Mouse (Mus musculus): Measurements from ENCODE around the gene Cstb.

The Cstb gene

DNA sequence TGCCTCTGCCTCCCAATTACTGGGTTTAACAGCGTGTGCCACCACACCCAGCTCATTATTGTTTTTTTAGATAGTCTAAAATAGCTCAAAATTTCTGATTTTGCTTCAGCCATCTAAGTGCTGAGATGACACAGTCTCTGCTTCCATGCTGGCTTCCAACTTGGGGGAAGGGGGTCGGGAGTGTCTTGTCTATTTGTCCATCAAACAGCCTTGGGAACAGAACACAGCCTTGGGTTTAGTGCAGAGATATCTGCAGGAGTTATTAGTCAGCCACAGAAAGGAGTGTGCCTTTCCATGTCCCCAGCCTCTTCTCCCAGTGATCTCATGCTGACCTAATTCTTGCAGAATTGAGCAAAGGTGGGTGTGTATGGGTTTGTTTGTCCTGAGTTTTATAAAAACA lies 6.7 kb upstream of the Cstb start:
- no peak for DNase-seq

DNA sequence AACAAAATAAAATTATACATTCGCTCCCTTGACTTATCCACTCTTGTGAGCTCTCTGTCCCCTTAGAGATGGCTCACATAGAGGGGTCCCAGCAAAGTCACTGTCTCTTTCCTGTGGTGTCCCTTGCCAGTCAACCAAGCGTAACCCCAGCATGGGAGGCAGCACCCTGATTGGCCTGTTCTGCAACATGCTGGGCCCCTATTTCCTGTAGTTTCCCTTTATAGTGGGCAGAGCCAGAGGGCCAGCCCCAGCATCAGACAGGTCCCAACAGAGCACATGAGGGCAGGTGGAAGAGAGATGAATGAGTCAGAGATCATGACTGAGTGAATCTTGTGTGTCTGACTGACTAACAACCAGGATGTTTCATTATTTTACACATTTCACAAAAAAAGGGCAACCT lies 4.5 kb upstream of the Cstb start:
- DNase-seq: no peak

DNA sequence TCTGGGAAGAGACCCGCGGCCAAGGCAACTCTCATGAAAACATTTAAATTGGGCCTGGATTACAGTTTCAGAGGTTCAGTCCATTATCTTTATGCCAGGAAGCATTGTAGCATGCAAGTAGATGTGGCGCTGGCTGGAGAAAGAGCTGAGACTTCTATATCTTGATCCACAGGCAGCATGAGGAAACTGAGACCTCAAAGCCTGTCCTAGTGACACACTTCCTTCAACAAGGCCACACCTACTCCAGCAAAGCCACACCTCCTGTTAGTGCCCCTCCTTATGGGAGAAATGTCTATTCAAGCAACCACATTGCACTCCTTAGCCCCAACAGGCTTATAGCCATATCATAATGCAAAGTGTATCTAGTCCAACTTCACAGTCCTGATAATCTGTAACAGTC lies 2.9 kb upstream of the Cstb start:
- DNase-seq: no peak

DNA sequence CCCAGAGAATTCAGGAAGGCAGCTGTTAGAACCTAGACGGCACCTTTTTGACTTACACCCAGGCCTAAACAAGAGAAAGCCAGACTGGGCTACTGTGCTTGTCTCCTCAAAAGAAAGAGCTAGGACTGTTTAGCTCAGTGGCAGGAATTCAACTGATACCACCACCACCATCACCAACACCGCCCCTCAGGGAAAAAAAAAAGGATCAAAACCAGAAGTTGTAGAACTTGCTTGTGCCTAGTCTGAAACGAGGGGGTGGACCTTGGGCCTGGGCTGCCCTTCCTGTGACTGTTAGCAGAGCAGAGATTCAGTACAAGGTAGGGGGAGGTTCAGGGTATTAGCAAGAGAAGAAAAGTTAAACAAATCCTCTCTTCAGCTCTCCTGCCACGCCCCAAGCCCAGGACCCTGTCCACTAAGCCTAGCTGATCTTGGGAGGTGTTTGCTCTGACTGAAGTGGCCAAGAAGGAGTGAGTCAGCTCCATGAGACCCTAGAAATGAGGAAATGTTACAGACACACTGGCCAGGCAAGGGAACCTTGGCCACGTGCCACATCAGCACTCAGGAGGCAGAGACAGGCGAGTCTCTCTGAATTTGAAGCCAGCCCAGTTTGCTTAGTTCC lies 757 bp downstream of the Cstb start:
- DNase-seq: peak in 1 of 2 experiments; percentile 17

DNA sequence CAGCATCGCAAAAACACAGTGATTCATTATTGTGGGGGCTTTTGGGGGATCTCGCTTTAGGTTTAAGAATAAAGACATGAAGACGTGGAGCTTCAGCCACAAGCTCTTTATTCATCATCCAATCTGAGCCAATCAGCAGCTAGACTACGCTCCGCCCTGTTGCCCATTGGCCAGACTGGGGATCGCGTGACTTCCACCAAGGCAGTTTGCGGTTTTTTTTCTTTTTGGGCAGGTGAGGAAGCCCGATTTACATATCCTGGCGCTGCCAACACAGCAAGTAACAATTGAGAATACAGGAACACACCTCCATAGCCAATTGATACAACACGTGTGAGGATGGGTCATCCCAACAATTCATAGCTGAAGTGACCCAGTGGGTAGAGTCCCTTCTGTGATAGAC lies 2.6 kb downstream of the Cstb start:
- no peak for DNase-seq

DNA sequence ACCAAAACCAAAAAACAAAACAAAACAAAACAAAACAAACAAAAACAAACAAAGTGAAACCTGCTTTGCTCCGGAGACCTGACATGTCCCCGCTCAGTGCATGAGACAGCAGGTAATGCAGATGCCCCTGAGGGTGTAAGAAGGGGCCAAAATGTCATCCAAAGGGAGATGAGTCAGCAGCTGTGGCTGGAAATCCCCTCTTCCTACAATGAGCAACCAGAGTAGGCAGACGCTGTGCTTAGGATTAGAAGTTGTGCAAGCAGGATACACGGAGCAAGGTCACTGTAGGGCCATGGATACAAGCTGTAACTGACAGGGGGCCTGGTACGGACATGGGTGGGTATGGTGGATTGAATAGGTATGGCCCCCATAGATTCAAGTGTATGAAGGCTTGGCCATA lies 3.7 kb downstream of the Cstb start:
- DNase-seq: no peak

DNA sequence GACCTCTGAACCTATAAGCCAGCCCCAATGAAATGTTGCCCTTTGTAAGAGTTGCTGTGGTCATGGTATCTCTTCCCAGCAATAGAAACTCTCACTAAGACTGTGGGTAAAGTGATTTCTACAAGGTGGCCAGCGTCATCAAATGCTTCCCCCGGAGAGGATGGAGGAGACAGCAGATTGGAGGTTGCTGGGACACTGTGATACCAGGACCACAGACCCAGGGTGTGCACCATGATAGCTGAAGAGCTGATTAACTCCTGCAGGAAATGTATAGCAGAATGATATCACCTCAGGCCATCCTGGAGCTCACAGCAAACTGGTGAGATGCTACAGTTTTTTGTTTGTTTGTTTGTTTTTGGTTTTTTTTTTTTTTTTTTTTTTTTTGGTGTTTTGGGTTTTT lies 4.3 kb downstream of the Cstb start:
- no peak for DNase-seq

DNA sequence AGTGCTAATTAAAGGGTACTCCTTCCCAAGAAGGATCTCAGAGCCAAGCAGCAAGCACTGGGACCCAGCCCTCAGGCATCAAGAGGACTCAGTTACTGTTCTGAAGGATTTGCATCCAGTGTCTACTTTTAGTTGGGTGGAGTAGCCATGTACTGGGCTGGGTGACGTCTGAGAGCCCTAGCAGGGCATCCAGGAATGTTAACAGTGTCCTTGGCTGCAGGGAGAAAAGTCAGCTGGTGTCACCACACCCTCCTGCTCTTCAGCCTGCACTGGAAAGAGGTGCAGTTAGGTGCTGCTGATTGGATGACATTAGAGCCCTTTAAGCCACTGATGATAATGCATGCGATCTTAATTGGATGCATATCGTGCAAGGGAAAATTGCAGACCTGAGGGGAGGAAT lies 7.4 kb downstream of the Cstb start:
- no peak for DNase-seq

DNA sequence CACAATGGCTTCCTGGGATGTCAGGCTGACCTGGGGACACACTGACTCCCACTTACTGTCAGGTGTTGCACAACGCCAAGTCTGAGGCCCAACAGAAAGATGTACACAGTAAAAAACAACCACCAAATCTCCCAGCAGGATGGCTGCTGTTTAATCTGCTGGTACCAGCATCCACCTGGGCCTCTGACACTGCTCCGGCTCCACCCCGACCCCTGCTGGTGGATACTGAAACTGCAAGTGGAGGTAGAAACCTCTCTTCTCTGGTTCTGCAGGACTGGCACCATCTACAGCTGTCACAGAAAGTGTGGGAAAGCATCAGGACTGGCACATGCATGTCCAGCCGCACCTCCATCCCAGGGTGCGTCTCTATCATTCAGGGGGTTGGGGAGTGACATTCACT lies 12.6 kb downstream of the Cstb start:
- DNase-seq: peak; percentile 39 to 77

DNA sequence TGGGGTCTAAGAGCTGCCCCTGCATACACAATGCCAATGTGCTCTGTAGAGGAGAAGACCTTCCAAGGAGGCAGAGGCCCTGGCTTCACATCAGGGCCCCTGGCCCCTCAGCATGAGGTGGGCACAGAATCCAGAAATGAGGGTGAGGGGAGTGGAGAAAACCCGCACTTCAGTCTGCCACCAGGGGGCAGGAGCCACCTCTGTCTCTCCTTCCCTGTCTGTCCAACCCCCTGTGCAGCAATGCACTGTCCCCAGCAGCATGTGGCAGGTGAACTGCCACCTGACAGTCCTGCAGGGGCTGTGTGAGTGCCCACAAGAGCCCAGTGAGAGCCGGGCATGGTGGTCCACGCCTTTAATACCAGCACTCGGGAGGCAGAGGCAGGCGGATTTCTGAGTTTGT lies 14.1 kb downstream of the Cstb start:
- DNase-seq: no peak

DNA sequence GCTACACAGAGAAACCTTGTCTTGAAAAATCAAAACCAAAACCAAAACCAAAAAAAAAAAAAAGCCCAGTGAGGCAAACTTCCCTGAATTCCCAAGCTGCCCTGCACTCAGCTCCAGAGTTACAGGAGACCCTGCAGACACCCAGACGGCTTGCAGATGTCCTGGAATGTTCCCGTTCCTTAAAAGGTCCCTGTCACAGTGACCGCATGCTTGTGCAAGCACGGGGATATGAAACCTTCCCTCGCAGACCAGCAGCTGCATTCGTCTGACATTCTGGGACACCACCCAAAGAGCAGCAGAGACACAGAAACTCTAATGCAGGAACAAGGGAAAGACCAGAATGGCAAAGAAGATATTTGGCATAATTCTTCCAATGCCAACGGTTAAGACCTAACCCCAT lies 14.5 kb downstream of the Cstb start:
- DNase-seq: no peak

DNA sequence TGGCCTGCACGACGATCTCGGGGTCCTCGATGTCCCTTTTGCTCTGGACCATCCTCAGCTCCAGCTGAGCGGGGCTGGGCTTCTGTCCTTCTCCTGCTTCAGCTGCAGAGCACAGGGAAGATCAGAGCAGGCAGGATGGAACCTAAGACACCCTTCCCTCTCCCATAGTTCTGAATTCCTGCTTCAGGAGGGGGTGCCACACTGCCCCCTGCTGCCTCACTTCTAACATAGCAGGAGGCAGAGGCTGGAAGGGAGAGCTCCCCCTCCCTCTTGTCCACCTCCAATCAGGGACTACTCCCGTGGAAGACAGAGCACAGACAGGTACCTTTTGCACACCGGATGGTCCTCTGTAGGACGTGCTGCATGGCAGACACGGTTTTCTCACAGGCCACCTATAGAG lies 15.3 kb downstream of the Cstb start:
- DNase-seq: no peak

DNA sequence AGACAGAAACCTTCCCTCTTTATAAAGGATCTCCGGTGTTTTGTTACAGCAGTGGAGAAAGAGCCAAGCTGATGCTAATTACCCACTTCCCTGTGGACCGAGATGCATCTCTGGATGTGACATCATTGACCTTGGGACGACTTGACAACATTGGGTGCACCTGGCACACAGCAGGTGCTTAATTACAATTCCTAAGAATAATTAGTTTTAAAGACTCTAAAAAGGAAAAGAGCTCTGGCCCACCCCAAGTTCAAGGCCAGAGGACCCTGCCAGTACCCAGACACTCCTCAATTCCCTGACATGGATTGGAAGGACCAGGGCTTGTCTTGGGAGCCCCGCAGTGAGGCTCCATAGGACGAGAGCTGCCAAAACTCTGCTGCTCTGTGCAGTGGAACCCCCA lies 16.1 kb downstream of the Cstb start:
- DNase-seq: no peak

DNA sequence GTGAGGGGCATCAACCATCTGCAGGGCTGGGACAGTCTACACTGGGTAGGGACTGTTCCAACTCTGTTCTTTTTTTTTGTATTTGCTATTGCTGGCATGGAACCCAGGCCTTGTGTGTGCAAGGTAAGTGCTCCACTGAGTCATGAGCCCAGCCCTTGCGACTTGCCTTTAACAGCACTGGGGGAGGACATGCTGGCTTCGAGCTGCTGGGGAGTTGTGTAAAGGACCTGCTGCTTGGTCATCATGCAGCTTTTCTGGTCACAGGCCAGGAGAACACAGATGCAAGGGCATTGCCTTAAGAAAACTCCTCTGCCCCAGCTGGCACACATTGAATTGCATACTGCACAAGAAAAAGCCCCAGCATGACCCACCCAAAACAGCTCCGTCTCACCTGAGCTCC lies 16.8 kb downstream of the Cstb start:
- no peak for DNase-seq

DNA sequence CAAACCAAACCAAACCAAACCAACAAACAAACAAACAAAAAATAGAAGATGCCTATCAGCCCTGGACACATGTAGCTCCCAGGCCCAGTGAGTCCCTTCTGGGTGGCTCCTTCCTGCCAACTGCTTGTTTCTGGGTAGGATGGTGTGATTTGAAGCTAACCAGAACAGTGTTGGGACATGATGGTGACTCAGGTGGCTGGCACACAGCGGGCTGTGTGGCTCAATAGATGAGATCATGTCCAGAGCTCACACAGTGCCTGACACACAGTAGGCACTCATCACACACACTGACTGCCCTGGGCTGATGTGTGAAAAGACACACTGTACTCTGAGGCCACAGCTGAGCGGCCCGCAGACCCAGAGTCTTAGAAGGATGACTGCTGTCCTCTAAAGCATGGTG lies 20.7 kb downstream of the Cstb start:
- no peak for DNase-seq

DNA sequence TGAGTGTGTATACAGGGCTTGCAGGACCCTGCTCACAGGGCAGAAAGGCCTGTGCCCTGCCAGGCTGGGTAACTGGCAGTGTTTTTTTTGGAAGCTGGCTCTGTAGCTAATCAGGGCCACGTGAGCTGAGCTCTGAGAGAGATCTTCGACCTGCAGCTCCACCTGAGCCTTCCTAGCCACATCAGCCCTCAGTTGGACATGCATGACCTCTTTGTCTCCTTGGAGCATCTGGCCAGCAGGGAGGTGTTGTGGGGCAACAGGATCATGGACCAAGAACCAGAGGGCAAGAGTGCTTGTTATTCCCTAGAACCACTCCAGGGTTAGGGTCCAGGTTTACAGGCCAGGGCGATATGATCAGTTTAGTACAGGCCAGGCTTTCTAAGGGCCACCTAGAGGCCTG lies 21.9 kb downstream of the Cstb start:
- peak in 1 of 2 experiments; percentile 70 for DNase-seq

DNA sequence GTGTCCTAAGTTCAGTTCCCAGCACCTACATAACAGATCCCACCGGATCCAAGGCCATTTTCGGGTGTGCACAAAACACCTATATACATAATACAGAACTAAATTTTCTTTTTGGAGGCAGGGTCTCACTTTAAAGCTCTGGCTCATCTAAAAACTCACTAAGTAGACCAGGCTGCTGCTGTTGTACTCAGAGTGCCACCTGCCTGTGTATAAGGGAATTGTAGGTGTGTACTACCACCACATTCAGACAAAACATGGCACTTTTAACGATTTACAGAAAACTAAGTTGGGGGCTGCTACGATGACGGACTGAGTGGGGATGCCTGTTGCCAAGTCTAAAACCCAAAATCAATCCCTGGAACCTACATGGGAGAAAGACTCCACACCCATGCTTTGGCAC lies 25.3 kb downstream of the Cstb start:
- DNase-seq: no peak

DNA sequence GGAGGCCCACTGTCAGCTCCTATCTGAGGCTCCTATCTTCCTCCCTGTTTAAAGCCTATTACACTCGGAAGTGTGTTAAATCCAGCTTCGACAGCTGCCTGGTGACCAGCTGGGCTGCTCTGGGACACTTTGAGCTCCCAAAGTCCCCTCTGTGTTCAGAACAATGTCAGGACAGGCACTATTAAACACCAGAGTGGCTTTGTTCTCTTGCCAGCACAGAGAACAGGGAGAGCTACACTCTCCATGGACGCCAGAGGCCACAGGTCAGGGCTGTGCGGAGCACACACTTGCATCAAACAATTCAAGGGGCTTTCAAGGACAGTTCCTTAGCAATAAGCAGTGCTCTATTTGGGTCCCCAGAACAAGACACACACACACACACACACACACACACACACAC lies 27.2 kb downstream of the Cstb start:
- no peak for DNase-seq

DNA sequence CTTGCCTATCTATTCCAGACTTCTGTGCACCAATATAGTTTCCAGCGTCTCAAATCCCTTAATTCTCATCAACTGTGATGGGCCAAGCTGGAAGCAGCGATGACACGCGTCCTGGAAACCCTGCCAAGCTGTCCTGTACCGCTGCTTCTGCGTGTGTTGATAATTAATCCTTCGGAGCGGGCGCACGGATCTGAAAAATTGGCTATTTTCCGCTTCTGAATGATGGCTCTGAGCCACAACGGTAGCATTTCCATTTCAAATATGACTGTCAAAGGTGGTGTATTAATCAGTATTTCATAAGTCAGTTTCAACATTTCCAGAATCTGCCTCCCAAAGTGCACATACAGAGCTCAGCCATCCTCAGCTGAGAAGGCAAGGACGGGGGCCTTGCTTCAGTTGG lies 31.2 kb downstream of the Cstb start:
- no peak for DNase-seq

DNA sequence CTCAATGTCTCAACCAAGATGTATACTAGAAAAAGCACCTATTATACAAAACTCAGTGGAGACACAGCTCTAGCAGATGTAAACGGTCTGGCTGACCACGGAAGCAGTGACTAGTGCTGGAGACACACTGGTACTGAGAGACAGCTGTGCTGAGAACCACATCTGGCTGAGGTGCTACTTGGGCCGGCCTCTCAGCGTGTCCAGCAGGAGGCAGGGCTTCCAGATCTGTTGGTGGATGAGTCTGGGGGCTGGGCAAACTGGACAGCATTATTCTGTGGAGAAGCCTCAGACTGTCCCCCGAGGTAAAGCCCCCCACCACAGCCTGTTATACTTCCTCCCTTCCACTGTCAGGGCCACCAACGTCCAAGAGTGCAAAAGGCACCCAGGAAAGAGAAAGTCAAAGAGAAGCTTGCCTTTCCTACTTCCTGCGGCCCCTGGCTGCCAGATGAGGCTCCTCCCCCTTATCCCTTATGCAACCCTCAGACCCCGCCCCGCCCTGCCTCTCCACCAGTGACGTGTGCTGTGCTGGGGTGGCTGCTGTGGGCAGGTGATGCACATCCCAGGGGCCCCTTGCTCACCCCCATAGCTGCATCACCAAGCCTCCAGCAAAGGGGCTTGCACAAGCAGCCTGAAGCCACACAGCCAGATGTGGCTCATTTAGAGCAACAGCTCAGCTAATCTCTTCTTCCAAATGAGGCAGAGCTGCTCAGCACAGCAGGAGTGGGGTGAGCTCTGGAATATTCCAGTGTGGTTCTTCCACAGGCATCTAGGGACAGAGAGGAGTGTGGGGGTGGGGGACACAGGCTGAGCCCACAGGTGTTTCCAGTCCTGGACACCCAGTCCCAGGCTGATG lies 32.3 kb downstream of the Cstb start:
- peak; percentile 56 to 58 for DNase-seq

DNA sequence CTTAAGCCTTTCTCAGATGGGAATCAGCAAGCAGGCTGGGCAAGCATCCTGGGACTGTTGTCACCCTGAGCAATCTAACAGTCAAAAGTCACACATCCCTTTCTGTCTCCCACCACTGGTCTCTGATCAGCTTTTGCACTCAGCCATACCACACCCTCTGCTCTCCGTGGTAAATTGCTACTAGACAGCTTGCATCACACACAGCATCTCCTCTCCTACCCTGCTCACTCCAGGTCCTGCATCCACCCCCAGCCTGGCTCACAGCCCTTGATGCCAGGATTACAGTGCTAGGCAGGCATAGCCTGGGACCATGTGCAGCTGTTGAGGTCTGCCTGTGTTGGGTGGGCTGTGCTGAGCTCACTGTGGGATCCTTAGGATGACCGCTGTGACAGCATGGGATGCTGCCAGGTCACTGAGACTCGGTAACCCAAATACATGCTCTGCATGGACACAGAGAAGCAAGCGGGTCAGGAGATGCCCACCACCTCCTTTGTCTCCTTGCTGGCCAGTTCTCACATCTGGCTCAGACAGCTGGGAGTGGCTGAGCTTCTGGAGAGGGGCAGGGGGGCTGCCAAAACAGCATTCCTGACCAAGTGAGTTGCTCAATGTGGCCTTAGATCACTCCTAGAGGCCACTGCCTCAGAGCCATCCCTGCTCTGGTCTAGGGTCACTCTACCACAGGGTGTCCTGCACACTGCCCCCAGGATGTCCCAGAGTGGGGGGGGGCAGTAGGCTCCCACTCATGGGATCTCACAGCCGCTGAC lies 33.1 kb downstream of the Cstb start:
- no peak for DNase-seq

DNA sequence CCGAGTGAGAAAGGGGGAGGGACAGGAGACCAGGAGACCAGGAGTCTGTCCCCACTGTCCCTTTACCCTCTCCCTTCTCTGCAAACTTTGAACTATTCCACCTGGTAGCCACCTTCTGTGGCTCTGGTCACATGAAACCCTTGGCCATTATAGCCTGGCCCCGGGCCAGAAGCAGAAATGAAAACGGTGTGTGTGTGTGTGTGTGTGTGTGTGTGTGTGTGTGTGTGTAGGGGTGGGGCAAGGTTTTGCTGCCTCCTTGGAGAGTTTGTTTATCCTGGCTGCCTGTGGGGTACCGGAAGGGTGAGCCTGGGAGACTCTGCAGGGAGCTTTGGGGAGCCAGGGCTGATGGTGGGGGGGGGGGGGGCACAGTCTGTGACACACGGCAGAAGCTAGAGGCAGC lies 35.0 kb downstream of the Cstb start:
- DNase-seq: peak; percentile 52 to 55

DNA sequence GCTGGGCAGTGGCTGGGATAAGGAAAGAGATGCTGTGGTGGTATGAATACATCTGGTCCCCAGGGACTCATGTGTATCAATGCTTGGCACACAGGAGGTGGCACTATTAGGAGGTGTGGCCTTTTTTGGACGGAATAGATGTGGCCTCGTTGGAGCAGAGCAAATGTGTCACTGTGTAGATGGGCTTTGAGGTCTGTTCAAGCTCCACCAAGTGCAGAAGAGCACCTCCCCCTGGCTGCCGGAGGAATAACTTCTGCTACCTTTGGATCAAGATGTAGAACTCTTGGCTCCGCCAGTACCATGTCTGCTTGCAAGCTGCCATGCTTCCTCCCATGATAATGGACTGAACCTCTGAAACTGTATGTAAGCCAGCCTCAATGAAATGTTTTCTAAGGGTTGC lies 36.3 kb downstream of the Cstb start:
- no peak for DNase-seq
